Mouse (Mus musculus): ENCODE measurements around the gene Ugcg.
"Not testable (repeated sequence)": the region's sequence is repeated elsewhere in the genome, so short reads cannot be mapped to it uniquely, and the experiment has no call there.

Gene Ugcg

DNA sequence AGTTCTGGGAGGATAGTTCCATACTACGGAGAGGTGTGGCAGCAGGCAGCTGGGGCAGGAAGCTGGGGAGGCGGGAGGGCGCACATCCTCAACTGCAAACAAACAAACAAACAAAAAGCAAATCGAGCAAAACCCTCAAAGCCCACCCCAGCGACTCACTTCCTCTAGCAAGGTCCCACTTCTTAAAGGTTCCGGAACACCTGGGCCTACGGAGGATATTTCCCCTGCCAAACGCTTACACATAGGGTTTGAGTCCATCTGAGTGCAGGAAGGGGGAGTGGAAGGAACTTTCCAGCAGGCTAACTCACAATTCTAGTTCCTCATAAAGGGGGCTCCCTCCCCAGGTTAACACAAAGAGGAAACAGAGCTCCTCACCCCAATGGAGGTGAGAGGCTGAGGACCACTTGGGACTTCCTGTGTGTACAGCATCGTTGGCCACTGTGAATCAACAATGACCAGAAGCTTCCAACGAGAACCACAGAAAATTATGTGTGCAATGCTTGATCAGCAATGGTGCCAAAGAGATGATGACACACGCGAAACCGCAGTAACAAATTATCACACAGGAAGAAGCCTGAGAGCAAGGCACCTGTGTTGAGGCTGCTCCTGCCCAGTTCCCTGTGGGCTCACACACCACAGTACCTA is 71.9 kb downstream of the Ugcg start:
- no peak for DNase-seq

DNA sequence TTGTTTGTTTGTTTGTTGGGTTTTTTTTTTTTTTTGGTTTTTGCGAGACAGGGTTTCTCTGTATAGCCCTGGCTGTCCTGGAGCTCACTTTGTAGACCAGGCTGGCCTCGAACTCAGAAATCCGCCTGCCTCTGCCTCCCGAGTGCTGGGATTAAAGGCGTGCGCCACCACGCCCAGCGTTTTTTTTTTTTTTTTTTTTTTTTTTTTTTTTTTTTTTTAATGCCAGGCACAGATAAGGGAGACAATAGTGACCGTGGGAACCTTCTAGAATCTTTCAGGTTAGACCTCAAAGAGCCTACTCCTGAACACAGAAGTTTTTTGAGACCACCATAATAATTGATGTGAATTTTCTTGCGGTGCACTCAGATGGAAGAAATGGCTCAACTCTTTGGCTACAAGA is 72.5 kb downstream of the Ugcg start:
- not testable (repeated sequence) for DNase-seq

DNA sequence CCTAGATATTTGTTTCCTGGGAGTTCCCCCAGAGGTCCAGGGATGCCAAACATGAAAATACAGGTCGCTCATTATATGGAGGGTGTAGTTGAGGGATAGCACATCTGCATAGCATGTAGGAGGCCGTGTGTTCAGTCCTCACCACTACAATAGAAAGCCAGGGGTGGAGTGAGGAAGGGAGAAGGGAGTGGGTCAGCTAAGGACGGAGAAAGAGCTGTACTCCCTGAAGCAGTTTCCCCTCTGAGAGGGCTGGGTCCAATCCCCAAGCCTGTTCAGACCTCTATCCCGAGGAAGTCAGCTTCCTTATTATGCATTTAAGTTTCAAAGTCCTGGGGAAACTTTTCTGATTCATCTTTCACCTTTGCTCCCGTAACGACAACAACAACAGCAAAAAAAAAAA is 73.1 kb downstream of the Ugcg start:
- no peak for DNase-seq

DNA sequence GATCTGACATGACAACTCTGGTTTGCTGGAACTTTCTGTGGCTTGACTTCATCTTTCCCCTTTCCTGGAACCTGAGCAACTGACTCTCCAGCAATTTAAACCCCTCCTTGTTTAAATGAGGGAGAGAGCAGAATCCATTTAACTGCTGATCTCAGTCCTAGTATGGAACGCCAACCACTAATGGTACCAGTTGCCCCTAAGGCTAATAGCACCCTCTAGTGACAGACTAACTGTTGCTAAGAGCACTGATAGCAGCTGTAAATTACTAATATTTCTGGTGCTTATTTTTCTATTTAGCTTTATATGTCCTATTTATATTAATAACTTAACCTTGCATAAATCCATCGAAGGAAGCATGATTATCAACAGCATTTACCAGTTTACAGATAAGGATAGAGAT is 74.4 kb downstream of the Ugcg start:
- DNase-seq: no peak

DNA sequence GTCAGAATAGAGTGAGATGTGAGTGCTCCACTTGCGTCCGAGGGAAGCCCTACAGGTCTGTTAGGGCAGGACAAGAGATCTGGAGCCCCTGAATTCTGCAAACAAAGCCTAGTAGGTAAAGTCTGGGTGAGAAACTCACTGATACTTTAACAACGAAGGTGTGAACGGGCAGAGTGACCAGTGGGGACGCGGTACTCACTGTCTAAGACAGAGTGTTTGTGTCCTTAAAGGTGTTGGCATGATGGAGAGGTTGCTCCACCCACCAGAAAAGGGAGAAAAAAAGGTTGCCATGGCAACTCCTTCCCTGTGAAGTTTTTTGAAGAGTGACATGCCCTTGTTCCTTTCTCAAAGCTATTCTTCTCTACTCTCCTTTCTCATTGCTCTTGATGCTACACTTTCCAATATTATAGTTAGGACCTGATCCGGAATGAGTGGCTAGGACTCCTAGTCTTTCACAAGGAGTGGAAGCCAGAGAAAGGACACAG is 75.6 kb downstream of the Ugcg start:
- no peak for DNase-seq

DNA sequence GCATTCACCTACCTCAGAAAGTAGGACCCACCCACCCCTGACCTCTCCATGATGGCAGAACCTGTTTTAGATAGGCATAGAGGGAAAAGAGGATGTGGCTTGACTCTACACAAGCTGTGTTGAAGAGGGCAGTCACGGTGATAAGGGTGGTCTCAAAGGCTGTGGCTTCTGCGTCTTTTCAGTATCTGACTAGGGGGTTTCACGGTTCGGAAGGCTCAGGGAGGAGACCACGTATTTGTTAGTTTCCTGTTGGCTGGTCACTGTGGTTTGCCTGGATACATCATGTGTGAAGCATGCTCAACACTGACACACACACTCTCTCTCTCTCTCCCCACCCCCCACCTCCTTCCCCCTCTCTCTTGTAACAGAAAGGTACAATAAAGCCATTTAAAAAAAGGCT is 76.1 kb downstream of the Ugcg start:
- no peak for DNase-seq

DNA sequence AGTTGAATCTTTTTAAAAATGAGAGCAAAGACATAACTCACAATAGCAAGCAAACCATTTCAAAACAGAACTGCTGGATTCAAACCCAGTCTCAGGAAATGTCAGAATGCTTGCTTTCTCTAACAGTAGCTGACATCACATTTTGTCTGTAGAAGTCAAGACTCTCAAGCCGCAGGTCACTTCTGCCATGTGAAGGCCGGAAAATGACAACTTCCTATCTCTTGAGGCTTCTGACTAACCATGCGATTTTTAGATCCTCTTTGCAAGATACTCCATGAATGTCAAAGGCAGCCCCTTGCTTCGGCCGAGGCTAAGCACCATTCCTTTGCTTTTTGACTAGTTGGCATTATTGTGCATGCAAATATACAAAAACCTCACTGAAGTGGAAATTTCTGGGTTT is 76.6 kb downstream of the Ugcg start:
- no peak for DNase-seq
